Mouse (Mus musculus) sigmoid colon, adult 10 weeks (tissue): Measurements from ENCODE around the gene Mettl8. TPM values are rescaled to one million over a fixed set of nuclear protein-coding genes. Genes with fewer than 3 reads are reported as not detected.

Experiments used
- polyA plus RNA-seq: library from polyadenylated mRNA; stranded (reverse); fragments of 350-450 nt; fragmentation: Illumina TruSeq; extraction: RNeasy Lipid Tissue Mini Kit (QIAGEN cat#74804); gene quantifications from one replicate; pipeline ENCODE4 v1.2.3, GENCODE M21; 2014; ENCODE audit warnings: low read depth, low replicate concordance

Gene Mettl8
- polyA plus RNA-seq, result 22.0 TPM

GRCm38 (mm10) chr2:71055300-71056114 lies at the start of gene Mettl8, which contains the start of gene Dcaf17:
Mettl8 (minus strand) TSS chr2:71055583.
Dcaf17 (plus strand) TSS chr2:71055328.

Other genes starting within 250 kb of the Mettl8 start
- 189 TPM for gene Tlk1, start 229.9 kb downstream of the Mettl8 start, polyA plus RNA-seq
- gene Dcaf17, start 255 bp downstream of the Mettl8 start, polyA plus RNA-seq, result 28.5 TPM
- 3.3 TPM for gene Cybrd1, start 62.3 kb upstream of the Mettl8 start, polyA plus RNA-seq
- 218 TPM for gene Dync1i2, start 156.1 kb upstream of the Mettl8 start, polyA plus RNA-seq